Mouse (Mus musculus): ENCODE results near the gene Ptgis. TPM values are rescaled to one million over a fixed set of nuclear protein-coding genes. Genes with fewer than 3 reads are reported as not detected.
A peak's percentile ranks its signal among the peaks of the same experiment; 100 is the strongest.

Ptgis gene
- polyA plus RNA-seq, 1 experiment, result 1.2 TPM

DNA sequence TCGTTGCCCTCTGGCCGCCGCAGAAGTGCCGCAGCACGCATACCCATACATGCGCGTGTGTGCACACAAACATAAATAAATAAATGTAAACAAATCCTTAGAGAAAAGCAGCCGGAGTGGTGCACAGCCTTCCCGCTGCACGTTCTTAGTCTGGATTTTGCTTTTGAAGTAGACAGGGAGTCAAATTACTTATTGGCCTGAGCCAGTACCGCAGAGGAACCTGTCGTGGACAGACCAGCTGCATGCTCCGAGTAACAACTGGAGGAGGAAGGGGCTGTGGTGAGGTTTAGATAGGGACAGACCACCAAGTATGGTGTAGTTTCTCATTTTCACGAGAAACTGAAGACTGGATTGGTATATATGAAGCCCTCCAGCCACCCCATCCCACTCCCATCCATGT is 6.6 kb downstream of the Ptgis start:
- H3K4me1 ChIP-seq (ENCODE audit: control insufficient read depth, insufficient read depth, low read length), result no peaks in the 10 kb centered on the region
- TF ChIP-seq POLR2A (IDR thresholded peaks at IDR 0.05; ENCODE audit: borderline replicate concordance, control insufficient read depth, low read depth, low read length), result no peak
- no peak for TF ChIP-seq CTCF (IDR thresholded peaks at IDR 0.05; ENCODE audit: control insufficient read depth, insufficient read depth, low read length)
- 77% methylated on average over 14 of the region's 14 CpGs for WGBS
- no peak overlapping the region for H3K4me3 ChIP-seq (replicated peaks; ENCODE audit: control insufficient read depth, low read depth, low read length)
- no peak overlapping the region for H3K27ac ChIP-seq (ENCODE audit: control insufficient read depth, insufficient read depth, low read depth, low read length, poor library complexity)

GRCm38 (mm10) chr2:167233009-167233335 is 7.4 kb downstream of the Ptgis start:
- TF ChIP-seq POLR2A (IDR thresholded peaks at IDR 0.05; ENCODE audit: borderline replicate concordance, control insufficient read depth, low read depth, low read length) (no peak), CTCF (IDR thresholded peaks at IDR 0.05; ENCODE audit: control insufficient read depth, insufficient read depth, low read length) (no peak)
- Histone ChIP-seq H3K27ac (ENCODE audit: control insufficient read depth, insufficient read depth, low read depth, low read length, poor library complexity) (no peak overlapping the region), H3K4me1 (ENCODE audit: control insufficient read depth, insufficient read depth, low read length) (no peaks in the 10 kb centered on the region), H3K4me3 (replicated peaks; ENCODE audit: control insufficient read depth, low read depth, low read length) (no peak overlapping the region)
- WGBS, result 73% methylated on average over 5 of the region's 5 CpGs

DNA sequence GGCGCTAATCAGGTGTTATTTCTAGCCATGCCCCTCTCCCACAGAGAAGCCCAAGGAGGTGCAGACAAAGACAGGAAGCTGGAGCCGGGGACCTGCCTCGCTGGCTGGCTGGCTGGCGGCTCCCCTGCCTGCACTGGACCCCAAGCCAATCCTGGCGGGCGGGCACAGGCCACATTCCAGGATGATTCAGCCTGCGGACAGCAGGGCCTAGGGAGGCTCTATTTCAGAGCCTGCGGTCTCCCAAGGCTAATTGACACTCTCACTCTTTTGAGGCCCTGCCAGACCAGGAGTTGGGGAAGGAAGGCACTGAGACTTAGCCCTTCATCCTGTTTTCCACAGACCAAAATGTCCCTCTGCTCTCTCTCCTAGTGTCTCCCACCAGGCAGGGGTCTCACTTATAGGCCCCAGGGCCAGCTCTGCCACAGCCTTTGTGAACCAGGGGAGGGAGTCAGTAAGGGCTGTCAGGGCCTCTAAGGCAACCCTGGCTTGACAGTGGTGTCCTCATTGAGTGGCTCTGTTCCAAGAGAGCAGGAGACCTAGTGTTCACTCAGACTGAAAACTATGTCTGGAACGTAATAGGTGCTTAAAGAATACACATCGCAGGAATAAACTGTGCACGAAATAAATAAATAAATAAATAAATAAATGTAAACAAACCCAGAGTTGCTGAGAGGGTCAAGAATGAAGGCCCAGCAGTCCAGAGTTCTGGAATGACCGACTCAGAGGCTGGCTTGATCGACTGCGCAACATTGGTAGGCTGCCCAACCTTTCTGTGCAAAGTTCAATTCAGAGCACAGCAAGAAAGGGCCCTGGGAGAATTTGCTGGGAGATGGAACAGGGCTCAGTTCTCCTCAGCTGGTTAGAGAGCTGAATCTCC is 8.0 kb downstream of the Ptgis start:
- Histone ChIP-seq H3K4me1 (ENCODE audit: control insufficient read depth, insufficient read depth, low read length) (no peaks in the 10 kb centered on the region), H3K27ac (ENCODE audit: control insufficient read depth, insufficient read depth, low read depth, low read length, poor library complexity) (no peak overlapping the region), H3K4me3 (replicated peaks; ENCODE audit: control insufficient read depth, low read depth, low read length) (no peak overlapping the region)
- WGBS, result 83% methylated on average over 14 of the region's 14 CpGs
- TF ChIP-seq POLR2A (IDR thresholded peaks at IDR 0.05; ENCODE audit: borderline replicate concordance, control insufficient read depth, low read depth, low read length) (no peak), CTCF (IDR thresholded peaks at IDR 0.05; ENCODE audit: control insufficient read depth, insufficient read depth, low read length) (no peak)

GRCm38 (mm10) chr2:167230554-167230953 is 9.8 kb downstream of the Ptgis start:
- Histone ChIP-seq H3K27ac (ENCODE audit: control insufficient read depth, insufficient read depth, low read depth, low read length, poor library complexity) (no peak overlapping the region), H3K4me3 (replicated peaks; ENCODE audit: control insufficient read depth, low read depth, low read length) (no peak overlapping the region), H3K4me1 (ENCODE audit: control insufficient read depth, insufficient read depth, low read length) (no peaks in the 10 kb centered on the region)
- WGBS, result 20% methylated on average over 15 of the region's 15 CpGs
- TF ChIP-seq POLR2A (IDR thresholded peaks at IDR 0.05; ENCODE audit: borderline replicate concordance, control insufficient read depth, low read depth, low read length) (no peak), CTCF (IDR thresholded peaks at IDR 0.05; ENCODE audit: control insufficient read depth, insufficient read depth, low read length) (no peak)

DNA sequence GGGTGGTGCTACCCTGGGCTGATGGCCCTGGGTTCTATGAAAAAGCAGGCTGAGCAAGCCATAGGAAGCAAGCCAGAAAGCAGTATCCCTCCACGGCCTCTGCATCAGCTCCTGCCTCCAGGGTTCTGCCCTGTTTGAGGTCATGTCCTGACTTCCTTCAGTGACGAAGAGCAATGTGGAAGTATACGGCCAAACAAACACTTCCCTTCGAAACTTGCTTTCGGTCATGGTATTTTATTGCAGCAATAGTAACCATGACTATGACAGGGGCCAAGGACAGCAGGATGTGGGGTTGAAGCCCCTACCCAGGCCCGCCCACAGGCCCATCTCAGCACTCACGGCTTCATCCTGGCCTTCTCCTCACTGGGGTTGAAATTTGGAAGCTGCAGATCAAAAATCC is 15.5 kb downstream of the Ptgis start:
- Histone ChIP-seq H3K4me1 (ENCODE audit: control insufficient read depth, insufficient read depth, low read length) (no peaks in the 10 kb centered on the region), H3K27ac (ENCODE audit: control insufficient read depth, insufficient read depth, low read depth, low read length, poor library complexity) (no peak overlapping the region), H3K4me3 (replicated peaks; ENCODE audit: control insufficient read depth, low read depth, low read length) (no peak overlapping the region)
- 33% methylated on average over 7 of the region's 7 CpGs for WGBS
- TF ChIP-seq CTCF (IDR thresholded peaks at IDR 0.05; ENCODE audit: control insufficient read depth, insufficient read depth, low read length) (no peak), POLR2A (IDR thresholded peaks at IDR 0.05; ENCODE audit: borderline replicate concordance, control insufficient read depth, low read depth, low read length) (no peak)

DNA sequence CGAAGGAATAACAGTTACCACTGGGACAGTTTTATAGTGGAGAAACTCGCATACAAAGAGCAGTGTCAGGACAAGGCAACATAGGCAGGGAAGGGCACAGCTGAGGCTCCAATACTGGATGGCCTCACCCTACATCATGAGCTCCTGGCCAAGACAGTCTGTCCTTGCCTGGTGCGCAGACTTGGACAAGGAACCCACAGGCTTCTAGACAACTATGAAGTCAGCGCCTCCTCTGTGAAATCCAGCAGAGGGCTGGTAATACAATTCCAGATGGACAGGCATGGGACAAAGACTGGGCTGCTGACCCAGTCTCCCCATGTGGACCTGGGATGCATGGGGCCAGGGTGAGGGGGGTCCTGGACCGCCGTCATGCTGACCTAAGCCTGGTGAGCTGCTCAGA is 16.2 kb downstream of the Ptgis start:
- Histone ChIP-seq H3K4me1 (ENCODE audit: control insufficient read depth, insufficient read depth, low read length) (no peaks in the 10 kb centered on the region), H3K27ac (ENCODE audit: control insufficient read depth, insufficient read depth, low read depth, low read length, poor library complexity) (no peak overlapping the region), H3K4me3 (replicated peaks; ENCODE audit: control insufficient read depth, low read depth, low read length) (no peak overlapping the region)
- 83% methylated on average over 6 of the region's 6 CpGs for WGBS
- TF ChIP-seq POLR2A (IDR thresholded peaks at IDR 0.05; ENCODE audit: borderline replicate concordance, control insufficient read depth, low read depth, low read length), result no peak
- TF ChIP-seq CTCF (IDR thresholded peaks at IDR 0.05; ENCODE audit: control insufficient read depth, insufficient read depth, low read length), result no peak

- WGBS, result 23% methylated on average over 7 of the region's 7 CpGs
- Histone ChIP-seq H3K27ac (ENCODE audit: control insufficient read depth, insufficient read depth, low read depth, low read length, poor library complexity) (no peak overlapping the region), H3K4me1 (ENCODE audit: control insufficient read depth, insufficient read depth, low read length) (no peaks in the 10 kb centered on the region; the same call in 1 of the 2 replicates), H3K4me3 (replicated peaks; ENCODE audit: control insufficient read depth, low read depth, low read length) (no peak overlapping the region)
- TF ChIP-seq CTCF (IDR thresholded peaks at IDR 0.05; ENCODE audit: control insufficient read depth, insufficient read depth, low read length) (peak; percentile 64; the same call in 1 of the 2 replicates), POLR2A (IDR thresholded peaks at IDR 0.05; ENCODE audit: borderline replicate concordance, control insufficient read depth, low read depth, low read length) (no peak)
Observed at GRCm38 (mm10) chr2:167222152-167222551, 18.3 kb downstream of the Ptgis start.

DNA sequence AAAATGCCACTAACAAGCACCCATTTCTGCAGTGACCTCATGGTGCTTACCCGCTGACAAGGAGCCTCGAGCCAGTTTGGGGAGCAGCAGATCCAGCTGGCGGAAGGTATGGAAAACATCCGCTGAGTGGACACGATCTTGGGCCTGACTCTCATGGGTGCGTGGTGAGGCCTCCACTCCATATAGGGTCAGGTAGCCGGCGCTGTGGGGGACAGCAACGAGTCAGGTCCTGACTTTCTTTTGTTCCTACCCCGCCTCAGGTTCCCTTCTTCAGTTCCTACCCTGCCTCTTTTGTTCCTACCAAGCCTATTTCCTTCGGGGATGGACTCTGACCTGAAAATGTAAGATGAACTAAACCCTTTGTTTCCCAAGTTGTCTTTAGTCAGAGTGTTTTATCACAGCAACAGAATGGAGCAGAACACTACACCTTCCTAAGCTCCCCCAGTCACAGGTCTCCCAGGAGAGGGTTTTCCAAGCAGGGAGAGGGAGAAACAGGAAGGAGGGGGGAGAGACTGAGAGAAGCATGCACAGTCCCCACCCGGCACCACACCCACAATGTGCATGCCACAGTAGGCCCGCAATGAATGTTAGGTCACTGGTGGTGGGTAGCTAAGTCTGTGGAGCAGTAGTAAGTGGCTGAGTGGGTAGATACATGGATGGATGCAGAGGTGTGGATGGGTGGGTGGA is 19.1 kb downstream of the Ptgis start:
- Histone ChIP-seq H3K4me1 (ENCODE audit: control insufficient read depth, insufficient read depth, low read length) (no peaks in the 10 kb centered on the region; the same call in 1 of the 2 replicates), H3K27ac (ENCODE audit: control insufficient read depth, insufficient read depth, low read depth, low read length, poor library complexity) (no peak overlapping the region), H3K4me3 (replicated peaks; ENCODE audit: control insufficient read depth, low read depth, low read length) (no peak overlapping the region)
- WGBS, result 76% methylated on average over 13 of the region's 13 CpGs
- TF ChIP-seq POLR2A (IDR thresholded peaks at IDR 0.05; ENCODE audit: borderline replicate concordance, control insufficient read depth, low read depth, low read length), result no peak
- no peak for TF ChIP-seq CTCF (IDR thresholded peaks at IDR 0.05; ENCODE audit: control insufficient read depth, insufficient read depth, low read length)
